Mouse (Mus musculus) erythroblast, embryonic 14.5 days (primary cell): ENCODE measurements around the gene Il12b.

Source experiments
- GATA1 ChIP-seq: IDR thresholded peaks from 2 replicates; pipeline ENCODE4 v1.6.1; 2012; ENCODE audit warnings: low read length, inconsistent platforms, mixed read lengths
- TAL1 ChIP-seq: IDR thresholded peaks from 3 replicates; pipeline ENCODE4 v1.6.1; 2012; ENCODE audit warnings: low read length, inconsistent platforms, mixed read lengths

- no peak for TF ChIP-seq GATA1
- TF ChIP-seq TAL1, result no peak
These were observed 61.6 kb downstream of the Il12b start for GRCm38 (mm10) chr11:44461493-44461892.
